Mouse (Mus musculus) retina, embryonic 14.5 days (tissue): Measurements from ENCODE around the gene Scamp4.
A peak's percentile ranks its signal among the peaks of the same experiment; 100 is the strongest.

ENCODE experiments used
- DNase-seq: peaks from one replicate; pipeline ENCODE4 v3.0.0-alpha.2; 2015; ENCODE audit warnings: low spot score

Gene Scamp4

DNA sequence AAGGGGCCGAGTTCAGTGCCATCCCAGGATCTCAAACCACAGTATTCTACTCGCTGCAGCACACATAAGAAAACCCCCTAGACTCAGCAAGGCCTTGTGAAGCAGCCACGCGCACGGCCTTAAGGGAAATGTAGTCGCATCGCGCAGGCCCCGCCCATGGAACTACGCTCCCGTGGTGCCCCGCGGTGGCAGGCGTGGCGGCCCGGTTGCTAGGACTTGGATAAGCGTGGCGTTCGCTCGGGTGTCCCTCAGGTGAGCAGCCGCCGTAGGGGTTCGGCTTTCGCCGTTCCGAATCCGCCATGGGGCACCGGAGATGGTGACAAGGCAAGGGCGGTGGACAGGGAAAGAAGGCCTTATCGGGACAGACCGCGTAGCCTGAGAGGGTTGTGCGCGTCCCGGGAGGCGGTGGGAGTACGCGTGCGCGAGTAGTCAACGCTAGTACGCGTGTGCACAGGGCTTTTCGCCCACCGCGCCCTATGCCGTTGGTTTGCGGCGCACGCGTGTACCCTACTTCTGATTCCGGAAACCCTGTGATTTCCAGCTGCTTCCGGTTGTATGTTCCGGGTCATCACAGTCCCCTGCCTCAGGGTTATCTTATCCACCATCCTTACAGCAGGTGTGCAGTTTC, at the start of gene Scamp4, which contains the start of gene Adat3:
TSS of gene Scamp4 (plus strand) at position 175 of the 628 bp plus-strand sequence.
TSS of gene Adat3 (plus strand) at position 183 of the 628 bp plus-strand sequence.
- peak; percentile 96 for DNase-seq

DNA sequence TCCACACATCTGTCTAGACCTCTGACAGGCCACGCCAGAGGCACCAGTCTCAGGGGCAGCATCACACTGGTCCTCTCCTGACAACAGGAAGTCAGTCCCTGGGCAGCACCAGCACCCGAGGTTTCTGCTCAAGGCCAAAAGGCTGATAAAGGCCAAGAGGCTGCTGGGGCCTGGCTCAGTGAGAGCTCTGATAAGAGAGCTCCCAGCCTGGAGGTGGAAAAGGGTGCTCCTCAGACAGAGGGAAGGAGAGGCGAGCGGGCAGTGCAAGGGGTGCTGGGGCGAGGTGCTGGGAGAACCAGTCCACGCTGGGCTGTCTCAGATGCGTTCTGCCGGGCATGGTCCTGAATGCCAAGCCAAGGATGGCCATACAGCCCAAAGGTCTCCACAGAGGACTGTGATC, 49.1 kb upstream of the Scamp4 start:
- no peak for DNase-seq

DNA sequence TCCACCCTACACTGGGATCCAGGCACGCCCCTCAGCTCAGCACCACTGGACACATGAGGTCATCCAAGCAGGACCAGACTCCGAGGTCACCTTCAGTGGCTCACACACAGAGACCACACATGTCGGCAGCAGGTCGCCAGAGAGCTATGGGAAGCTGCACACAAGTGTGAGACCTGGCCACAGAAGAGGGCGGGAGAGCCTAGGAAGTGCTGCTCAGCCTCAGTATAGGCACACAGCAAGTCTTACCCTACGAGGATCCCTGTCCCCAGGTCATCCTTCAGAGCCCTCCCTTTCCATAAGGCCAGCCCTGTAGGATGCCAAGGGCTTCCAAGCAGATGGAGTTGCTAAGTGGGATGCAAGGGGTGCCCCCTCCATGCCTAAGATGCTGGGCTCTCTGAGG, 48.7 kb upstream of the Scamp4 start:
- DNase-seq, result no peak

DNA sequence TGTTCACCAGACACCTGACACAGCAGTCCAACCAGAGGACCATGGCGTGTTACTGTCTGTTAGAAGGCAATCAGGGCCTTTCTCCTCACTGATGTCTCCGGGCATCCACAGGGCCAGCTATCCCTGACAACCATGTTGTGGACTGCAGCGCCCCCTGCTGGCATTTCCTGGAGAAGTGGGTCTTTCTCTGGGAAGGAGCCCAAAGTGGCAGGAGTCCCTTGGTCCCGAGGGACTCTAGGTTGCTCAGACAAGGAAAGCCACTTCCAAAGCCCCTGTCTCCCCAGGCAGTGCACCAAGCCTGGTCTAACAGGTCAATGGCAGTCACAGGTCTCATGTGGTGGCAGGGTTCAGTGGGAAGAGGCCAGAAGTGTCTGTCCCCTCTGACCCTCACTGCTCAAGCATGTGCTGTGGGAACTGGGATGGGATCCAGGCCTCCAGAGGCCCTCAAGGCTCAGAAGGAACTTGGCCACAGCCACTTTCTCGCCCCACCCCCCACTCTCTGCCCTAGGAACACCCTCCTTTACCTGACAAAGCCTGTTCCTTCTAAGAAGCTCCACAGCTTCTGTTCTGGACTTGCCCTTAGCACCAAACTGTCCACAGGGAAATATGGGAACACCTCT, 45.2 kb upstream of the Scamp4 start:
- peak; percentile 89 for DNase-seq

DNA sequence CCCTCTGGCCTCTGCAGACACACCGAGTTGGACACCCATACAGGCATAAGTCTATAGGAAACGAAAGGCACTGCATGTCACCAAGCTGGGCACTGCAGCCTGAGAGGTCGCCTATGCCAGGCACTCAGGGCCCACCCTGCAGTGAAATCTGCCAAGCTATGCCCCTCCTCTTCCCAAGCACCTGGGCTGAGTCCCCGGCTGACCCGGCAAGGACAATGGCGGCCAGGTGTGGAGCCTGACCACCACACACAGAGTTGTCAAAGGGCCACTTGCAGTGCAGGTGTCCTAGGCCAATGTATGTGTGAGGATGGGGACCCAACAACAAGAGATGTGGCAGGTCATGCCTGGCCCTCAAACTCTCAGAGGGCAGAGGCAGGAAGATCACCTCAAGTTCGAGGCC, 43.2 kb upstream of the Scamp4 start:
- no peak for DNase-seq

DNA sequence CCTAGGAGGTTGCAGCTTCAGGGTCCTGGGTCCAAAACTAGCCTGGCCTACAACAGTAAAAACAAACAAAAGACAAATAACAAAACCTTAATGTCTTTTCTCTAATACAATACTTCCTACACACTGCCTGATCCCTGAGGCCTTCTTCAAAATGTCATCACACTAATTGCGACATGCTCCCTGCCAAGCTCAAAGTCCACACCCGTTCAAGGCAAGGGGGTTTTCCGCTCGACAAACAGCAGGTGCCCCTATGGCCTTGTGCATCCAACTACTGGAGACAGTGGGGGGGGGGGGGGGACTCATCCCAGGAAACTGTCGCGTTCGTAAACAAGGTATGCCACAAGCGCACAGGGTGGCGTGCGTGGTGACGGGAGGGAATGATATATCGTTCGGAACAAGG, 42.1 kb upstream of the Scamp4 start:
- no peak for DNase-seq

DNA sequence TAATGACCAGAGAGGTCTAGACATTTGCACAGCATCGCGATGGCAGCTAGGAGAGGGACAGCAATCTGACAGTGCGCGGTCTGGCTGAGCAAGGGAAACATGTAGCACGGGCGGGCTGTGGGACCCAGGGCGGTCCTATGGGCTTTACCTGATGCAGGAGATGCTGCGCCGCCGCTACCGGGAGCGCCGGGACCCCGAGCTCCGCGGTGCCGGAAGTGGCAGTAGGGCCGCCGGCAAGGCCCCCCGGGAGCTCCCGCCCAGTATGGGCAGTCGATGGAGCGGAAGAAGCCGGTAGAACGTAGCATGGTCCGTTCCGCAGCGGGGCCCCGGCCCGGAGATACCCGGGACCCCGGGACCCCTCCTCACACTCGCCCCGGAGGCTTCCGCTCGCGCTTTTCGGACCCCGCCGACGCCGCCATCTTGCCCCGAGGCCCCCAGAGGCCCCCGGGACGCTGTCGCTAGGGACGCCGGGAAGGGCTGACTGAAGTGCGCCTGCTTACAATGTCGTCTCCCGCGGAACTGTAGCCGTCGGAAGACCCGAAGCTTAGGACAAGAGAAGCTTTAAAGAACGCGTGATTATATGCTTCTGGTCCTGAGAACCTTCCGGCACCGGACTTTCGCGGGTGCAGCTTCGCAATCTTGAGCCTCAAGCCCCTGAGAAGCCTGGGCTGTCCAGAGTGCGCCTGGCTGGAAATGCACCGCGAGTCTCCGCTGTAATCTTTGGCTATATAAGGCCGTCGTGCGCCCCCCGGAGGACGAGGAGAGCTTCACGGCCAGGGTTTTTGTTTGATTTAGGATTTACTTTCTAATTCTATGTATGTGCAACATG, 41.3 kb upstream of the Scamp4 start, which contains the start of gene Rexo1:
TSS of gene Rexo1 (minus strand) at position 445 of the 829 bp plus-strand sequence.
- peak; percentile 97 for DNase-seq

DNA sequence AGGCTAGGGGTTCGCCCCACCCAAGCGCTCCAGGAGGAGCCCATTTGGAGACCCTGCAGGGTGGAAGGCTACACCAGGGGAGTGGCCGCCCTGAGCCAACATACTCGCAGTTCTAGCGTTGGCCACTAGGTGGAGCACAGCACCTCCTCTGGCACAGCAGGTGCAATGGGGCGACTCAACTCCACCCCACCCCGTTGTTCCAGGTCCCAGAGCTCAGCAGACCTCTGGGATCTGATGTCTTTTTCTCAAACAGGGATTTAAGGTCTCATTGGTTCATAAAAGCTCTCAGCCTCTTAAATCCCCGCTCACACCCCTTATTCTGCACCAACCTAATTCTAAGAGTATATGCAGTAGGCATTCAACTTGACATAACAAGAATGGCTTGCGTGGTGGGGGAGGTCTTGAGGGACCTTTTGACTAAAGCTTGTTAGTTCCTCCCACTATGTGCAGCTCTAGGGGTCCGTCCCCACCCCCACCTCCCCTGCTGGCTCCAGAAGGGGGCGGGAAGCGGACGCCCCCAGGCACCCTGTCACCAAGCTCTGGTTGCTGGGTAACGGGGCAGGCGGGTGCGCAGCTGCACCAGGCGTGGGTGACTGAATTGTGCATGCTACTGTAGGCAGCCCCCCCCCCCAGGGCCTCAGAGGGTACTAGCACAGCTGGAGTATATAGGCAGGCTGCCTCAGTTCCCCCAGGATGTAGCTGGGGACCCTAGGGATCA, 36.1 kb upstream of the Scamp4 start:
- DNase-seq, result peak; percentile 93

DNA sequence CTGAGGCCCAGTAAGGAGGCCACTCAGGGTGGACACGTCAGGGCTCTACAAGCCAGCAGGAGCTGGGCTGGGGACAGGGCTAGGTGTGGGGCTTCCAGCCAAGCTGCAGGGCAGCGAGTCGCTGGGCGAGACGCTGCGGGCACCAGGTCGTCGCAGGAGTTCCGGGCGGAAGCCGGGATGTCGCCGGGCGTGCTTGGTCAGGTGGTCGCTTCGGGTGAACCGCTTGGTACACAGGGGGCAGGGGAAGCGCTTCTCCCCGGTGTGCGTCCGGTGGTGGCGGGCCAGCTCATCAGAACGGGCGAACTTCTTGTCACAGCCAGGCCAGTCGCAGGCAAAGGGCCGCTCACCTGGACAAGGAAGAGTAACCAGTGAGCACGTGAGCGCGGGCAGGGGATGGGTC, 33.8 kb upstream of the Scamp4 start:
- no peak for DNase-seq

DNA sequence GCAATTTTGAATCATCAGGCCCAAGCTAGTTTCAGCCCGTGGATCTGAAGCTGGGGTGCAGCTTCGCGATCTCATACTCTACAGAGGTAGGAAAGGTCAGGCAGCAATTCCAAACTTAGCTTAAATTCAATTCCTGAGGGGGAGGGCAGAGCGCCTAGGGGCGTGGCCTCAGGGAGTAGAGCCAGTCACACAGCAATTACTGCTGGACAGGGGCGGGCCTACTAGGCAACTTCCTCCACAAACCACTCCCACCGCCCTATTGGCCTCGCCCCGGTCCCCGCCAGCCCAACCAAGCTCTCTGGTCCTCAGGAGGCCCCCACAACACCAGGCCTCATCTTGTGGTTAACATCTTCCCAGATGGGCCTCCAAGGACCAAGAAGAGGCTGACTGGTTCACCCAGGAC, 33.0 kb upstream of the Scamp4 start:
- DNase-seq, result peak; percentile 51

DNA sequence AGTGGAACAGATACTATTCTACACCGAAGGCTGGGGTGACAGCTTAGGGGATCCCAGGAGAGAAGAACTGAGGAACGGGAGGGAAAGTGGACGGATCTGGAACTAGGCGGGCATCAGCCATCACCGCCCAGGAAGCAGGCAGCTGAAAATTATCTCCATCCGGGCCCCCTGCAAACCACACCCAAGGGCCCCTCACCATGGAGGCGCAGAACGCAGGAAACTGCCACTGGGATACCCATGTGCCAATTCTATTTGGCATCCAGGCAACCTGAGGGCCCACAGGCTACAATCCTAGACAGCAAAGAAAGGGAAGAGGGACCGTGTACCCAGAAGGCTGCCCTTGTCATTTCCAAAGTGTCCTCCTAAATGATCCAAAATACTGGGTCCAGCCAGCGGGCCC, 32.3 kb upstream of the Scamp4 start:
- DNase-seq, result no peak

DNA sequence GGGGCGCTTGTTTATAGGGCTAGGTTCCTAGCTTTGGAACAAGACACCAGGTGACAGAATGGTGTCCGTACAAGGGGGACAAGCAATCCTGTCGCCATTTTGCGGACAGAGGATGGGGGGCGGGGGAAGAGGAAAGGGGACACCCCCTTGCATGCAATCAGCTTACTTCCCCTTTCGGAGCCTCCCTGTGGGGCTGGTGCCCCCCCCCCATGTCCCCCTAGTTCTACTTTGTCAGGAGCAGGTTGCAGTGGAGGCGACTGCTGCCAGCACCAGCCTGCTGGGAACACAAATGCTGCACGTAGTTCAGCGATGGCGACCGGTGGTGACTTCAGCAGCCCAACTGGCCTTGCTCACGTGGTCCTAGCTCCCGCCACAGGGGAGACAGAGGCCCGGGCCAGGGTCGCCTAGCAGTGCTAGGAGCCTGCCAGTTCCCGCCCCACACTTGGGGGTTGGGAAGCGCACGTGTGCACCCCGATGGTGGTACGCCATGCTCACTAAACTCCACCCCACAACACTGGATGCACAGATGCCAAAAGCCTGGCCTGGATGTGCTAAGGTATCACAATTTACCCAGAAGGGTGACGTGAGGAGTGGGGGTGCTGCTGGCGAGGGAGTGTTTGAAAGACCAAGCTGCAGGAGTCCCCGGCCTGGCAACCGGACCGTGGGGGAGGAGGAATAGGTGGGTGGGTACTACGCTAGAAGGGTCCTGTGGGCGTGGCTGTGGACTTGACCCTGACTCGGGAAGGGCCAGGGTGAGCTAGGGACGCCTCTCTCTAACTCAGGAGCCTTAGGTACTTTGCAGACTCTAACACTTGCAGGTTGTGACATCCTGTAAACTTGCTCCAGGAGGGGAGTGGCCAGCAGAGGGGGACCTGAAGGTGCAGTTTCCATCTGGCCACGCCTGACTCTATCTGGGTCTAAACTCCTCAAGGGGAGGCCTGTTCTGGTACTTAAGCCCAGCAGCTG, 31.5 kb upstream of the Scamp4 start:
- peak; percentile 68 for DNase-seq

DNA sequence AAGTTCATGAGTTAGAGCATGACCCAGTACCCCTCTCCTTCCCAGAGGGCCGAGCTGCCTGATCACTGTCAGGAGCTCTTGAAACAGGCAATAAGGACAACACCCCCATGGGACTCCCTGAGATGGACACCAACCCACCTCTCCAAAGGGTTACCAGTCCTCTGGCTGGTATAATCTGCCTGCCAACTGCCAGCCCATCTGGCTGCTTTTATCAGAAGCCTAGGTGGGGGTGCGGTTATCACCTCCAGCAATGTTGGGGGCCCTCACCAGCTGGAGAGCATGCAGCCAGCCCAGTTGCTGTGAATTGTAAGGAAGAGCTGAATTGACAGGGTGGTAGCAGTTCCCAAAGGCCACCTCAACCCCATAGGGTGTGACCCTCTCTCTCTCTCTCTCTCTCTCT, 30.2 kb upstream of the Scamp4 start:
- no peak for DNase-seq

DNA sequence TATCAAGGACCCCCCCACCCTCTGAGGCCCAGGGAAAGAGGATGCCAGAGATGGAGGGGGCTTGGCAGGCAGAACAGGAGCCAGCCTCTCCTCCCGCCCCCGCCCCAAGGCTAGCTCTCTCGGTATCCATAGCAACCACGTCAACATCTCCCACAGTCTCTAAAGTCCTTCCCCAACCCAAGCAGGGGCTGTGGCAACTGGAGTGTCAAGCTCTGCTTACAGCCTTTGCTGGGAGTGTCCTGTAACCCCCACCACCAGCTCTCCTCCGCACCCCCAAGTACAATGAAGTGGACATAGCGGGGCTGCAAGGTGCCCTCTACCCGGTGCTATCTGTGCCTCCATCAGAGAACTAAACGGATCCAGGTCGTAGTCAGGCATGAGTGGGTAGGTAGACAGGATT, 28.7 kb upstream of the Scamp4 start:
- no peak for DNase-seq

DNA sequence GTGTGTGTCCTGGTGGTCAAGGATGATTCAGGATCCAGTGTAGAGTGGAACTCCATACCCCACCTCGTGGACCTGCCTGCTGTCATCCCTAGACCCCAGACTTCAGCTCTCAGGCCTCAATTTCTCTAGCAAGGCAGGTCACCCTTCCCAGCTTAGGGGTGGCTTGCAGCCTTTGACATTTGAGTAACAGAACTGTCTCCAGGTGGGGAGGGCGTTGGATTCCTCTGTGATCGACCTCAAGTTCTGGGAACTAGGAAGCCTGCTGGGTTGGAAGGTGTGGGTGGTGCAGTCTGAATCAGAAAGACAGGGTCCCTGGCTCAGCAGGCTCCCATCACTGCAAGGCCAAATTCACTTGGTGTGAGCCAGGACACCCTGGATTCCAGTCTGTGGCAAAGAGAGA, 27.8 kb upstream of the Scamp4 start:
- no peak for DNase-seq

DNA sequence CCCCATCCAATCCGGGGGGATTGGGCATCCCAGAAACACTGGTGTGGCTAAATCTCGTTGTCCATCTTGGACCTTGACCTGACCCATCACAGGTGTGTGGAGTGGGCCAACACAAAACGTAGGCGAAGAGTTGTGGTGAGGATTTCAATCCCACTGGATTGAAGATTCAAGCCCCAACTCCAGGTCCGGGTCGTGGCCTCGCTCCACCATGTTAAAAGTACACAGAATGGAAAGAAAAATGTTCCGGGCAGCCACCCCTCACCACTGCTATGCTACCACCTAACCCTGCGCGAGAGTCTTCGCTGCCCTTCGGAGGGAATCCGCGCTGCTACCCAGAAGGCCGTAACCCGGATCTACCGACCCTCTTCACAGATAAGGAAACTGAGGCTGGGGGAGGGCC, 26.7 kb upstream of the Scamp4 start:
- DNase-seq, result no peak

DNA sequence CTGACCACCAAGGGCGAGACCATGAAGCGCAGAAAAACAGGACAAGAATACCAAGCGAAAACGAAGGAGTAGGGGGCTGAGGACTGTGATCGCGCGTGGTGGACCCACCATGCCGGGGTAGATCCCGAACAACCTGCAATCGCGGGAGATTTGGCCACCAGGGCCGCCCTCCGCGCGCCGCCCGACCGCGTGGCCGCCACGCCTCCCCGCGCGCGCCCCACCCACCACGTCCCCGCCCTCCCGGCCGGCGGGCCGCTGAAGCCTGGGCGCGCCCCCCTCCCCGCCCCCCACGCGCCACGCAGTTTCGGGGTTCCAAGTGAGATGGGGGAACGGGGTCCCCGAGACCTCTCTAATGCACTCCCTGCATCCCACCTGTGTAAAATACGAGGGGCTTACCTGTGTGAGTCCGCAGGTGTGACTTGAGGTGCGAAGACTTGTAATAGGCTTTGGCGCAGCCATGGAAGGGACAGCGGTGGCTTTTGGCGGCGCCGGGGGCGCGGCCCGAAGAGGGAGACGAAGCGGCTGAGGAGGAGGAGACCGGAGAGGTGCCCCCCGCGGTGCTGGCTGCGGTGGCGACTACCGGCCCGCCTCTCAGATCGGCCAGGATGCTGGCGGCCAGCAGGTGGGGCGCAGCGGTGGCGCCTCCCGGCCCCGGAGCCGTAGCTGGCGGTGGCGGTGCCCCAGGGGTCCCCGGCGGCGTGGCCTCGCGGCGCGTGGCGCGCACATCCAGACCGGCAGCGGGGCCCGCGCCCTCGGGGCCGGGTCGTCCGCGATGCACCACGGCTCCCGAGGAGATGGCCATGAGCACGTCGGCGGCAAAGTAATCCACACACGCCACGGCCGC, 26.1 kb upstream of the Scamp4 start:
- peak; percentile 52 for DNase-seq

DNA sequence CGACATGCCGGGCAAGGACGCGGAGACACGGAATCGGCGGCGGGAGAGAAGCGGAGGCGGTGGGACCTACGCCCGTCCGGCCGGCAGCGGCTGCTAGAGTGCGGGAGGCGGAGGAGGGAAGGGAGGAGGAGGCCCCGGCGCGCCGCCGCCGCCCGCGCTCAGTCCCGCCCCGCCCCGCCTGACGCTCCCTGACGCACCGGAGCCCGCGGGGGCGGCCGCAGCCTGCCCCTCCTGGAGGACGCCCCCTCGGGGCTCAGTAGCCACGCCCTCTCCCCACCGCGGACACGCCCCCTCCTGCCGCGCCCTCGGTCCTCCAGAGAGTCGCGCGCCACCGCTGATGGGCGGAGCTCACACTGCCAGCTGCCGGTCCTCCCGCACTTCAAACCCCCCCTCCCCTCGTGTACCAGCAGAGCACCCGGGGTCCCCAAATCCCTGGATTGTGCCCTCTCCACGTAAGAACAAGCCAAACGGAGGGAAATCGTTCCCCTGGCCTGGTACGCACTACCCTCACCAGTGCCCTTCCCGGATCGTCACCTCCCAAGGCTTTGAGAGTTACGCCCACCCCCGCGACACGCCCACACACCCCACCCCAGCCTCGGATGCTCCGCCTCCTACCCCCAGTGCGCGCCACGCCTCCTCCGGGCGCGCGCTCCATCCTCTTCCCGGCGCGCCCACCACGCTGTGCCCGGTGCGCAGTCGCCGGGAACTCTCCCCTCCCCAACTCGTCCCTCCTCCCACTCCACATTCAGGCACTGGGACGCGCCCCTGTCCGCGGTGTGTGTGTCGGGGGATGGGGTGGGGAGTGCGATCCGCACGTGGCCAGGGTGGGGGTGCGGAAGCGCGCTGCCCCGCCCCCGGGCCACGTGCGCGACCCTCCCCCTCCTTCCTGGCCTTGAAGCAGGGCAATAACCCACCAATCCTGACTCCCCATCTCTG, 25.2 kb upstream of the Scamp4 start, which contains the start of gene Klf16:
TSS of gene Klf16 (minus strand) at position 127 of the 936 bp plus-strand sequence.
- DNase-seq, result peak; percentile 95
